Mouse (Mus musculus): ENCODE measurements around the gene Sbk1.
"Not testable (repeated sequence)": the region's sequence is repeated elsewhere in the genome, so short reads cannot be mapped to it uniquely, and the experiment has no call there.

Gene Sbk1

DNA sequence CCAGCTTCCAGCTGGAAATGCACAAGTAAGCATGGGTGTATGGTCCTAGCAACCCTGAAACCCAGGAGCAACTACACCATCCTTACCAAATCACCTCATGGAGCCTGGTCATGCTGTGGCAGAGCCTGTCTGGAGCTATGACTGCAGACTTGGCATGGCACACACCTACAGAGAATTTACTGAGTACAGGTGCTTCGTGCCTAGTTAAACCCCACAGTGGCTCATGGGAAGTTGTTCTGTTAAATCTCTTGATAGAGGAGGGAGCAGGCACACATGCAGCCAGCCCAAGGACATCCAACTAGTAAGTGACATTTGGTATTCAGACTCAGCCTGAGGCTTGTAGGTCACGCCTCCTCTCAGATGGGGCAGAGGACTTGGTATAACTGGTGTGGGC is 15.7 kb downstream of the Sbk1 start:
- no peak for DNase-seq

GRCm38 (mm10) chr7:126288571-126289091 is 16.2 kb downstream of the Sbk1 start:
- DNase-seq: no peak

DNA sequence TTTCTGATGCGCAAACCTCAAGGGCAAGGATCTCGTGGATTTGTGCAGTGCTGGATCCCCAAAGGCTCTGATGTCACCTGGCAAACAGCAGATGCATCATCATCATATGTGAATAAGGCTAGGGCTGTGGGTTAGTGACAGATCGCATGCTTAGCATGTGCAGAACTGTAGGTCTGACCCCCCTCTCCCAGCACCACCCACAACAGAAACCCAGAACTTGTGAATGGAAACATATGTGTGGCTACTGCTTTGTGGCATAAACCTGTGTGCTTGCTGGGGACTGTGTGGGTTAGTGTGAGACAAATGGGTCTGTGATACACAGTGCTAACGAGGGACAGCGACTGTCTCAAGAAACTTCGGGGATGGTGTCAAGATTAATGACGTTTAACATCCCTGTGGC is 17.0 kb downstream of the Sbk1 start:
- no peak for DNase-seq

DNA sequence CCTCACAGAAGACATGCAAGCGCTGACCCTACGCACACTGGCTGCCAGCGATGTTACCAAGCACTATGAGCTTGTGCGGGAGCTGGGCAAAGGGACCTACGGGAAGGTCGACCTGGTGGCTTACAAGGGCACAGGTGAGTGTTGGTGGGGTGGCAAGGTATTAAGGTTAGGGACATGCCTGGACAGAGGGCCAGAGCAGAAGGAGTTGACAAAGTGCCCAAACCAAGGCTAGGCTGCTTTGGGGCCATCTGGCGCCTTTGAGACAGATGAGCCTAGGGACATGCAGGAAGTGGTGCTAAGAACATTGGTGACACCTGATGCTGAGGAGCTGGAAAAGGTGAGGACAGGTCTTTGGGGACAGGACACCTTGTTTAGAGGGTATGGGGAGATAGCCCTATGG is 17.5 kb downstream of the Sbk1 start:
- DNase-seq: no peak

- DNase-seq: no peak
Observed at GRCm38 (mm10) chr7:126291681-126292545, 19.5 kb downstream of the Sbk1 start.

- DNase-seq: no peak
Observed at GRCm38 (mm10) chr7:126293091-126293490, 20.7 kb downstream of the Sbk1 start.

DNA sequence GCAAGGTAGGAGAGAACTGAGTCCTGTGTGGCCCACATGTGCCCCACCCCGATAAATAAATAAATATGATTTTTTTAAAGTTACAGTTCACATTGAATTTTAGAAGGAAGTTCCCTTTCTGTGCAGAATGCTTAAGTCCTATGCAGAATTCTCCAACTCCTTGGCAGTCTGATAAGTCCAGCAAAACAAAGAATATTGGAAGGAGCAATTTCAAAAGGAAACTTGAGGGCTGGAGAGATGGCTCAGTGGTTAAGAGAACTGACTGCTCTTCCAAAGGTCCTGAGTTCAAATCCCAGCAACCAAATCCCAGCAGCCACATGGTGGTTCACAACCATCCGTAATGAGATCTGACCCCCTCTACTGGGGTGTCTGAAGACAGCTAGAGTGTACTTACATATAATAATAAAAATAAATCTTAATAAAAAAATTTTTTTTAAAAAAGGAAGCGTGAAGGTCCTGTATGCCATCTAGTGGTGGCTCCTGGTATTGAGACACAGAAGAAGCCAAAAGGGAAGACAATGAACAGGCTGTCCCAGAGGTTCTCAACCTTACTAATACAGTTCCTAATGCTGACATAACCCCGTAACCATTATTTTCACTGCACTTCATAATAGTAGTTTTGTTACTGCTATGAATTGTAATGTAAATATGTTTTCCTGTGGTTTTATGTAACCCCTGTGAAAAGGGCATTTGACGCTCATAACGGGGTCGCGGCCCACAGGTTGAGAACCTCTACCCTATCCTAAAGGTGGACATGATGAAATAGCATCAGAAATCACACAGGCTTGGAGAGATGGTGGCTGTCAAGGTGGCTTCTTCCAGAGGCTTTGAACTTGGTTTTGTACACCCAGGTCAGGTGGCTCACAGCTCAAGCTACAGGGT is 25.4 kb downstream of the Sbk1 start:
- DNase-seq: peak; percentile 57

DNA sequence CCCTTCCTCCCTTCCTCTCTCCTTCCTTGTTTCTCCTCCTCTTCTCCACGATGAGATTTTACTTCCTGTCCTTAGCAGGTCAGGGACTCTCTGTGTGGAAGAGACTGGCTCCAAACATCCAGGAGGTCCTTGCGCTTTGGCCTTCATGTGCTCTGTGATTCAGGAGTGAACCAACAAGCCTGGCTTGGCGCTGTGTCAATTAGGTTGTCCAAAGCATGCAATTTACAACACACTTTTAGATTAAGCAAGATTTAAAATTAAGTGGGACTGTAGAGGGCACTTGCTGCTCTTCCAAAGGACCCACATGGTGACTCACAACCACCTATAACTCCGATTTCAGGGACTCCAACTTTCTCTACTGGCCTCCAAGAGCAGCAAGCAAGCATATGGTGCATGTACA is 26.4 kb downstream of the Sbk1 start:
- no peak for DNase-seq

DNA sequence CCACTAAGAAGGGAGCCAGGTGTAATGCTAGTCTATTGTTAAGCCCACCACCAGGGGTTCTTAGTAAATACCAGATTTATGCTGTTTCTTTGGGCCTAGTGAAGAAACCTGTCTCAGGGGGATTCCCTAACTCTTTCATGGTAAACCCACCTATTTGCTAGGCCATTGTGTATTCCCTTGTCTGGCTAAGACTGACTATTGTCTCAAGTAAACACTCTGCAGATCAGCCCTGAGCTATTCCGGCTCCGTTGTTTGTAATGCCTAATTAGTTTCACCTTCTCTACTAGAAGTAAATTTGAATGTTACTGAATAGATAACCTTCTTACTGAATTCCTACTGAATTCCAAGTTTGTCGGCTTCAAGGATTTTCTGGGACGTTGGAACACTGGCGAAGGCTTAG is 29.4 kb downstream of the Sbk1 start:
- not testable (repeated sequence) for DNase-seq

DNA sequence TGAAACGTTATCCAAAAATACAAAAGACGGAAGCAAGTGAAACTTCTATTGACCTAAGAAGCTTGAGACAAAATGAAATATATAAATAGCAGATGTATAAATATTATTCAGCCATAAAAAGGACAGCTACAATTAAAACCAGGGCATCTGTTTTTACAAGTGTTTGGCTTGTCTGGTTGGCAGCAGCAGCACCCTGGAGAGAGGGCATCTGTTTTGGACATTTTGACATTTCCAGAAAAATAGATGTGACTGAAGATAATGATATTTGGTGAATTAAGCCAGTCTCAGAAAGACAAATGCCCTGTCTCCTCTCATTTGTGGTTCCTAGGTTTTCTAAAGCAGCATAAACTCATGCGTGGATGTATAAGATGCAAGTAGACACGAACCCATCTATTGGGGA is 39.4 kb downstream of the Sbk1 start:
- DNase-seq: no peak

DNA sequence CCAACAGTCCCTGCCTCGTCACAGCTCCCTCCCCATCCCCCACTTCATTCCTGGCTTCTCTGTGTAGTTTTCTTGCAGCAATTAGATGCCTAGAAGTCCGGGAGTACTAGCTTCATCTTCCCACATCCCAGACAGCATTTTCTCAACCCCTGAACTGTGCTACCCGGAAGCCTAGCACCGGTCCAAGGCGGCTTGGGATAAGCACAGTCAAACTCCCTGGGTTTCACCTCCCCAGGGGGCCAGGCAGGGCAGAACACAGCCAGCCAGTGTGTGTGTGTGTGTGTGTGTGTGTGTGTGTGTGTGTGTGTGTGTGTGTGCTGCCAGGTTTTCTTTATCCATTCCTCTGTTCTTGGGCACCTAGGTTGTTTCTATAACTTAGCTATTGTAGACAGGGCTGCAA is 40.9 kb downstream of the Sbk1 start:
- no peak for DNase-seq

DNA sequence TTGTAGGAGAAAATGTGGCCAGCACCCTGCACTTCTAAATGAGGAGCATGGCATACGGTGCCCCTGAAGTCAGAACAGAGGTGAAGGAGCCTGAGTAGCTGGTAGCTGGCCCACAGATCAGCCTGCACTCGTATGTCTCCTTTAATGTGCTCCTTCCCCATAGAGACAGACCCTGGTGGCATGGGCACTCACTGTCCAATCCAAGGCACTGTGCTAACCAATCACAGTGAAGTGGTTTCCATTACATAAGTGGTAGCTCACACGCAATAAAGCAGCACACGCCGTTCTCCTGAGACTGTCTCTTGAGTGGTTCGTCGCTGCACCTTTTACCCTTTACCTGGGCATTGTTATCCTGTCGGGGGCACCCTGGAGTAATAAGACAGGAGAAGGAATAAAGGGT is 41.9 kb downstream of the Sbk1 start:
- DNase-seq: no peak

DNA sequence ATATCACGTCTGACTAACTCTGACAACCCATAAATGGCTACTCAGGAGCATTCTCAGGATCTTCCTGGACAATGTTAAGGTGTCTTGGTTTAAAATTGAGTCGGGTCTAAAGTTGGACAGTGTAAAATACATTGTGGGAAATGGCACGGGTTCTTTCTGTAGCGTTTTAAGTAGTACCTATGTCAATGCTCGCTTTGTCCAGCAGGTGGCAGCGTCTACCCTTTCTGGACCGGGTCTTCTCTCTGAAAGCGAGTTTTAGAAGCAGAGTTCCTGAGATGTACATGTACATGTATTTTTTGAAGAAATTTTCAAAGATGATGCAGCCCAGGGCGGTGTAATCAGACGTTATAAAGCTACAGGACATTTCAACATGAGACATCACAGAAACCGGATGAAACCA is 51.3 kb downstream of the Sbk1 start:
- peak; percentile 90 for DNase-seq

- DNase-seq: no peak
Observed at GRCm38 (mm10) chr7:126324791-126325190, 52.4 kb downstream of the Sbk1 start.

DNA sequence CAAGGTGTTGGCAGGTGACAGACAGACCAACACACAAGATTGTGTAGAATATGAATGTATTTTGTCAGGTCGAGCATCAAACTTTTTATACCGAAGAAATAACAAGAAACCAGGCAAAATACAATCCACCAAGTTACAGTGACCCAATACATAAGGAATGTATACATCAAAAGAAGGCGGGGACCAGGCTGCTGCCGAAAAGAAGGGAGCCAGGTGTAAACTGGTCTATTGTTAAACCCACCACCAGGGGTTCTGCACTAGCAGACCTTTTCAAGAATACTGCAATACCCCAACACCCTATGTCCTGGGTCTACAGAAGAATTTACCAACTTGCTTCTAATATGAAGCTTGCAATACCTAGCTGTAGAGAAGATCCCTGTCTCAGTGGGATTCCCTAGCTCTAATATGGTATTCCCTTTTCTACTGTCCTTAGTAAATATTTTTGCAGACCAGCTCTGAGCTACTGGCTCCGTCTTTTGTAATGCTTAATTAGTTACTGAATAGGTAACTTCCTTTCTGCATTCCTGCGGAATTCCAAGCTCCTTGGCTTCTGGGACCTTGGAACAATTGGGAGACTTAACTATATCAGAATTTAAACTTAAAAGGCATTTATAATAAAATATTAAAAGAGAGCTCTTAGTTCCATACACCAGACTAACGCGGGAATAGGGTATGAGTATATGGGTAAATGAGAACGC is 53.3 kb downstream of the Sbk1 start:
- DNase-seq: not testable (repeated sequence)

- not testable (repeated sequence) for DNase-seq
Observed at GRCm38 (mm10) chr7:126328848-126329247, 56.4 kb downstream of the Sbk1 start.

DNA sequence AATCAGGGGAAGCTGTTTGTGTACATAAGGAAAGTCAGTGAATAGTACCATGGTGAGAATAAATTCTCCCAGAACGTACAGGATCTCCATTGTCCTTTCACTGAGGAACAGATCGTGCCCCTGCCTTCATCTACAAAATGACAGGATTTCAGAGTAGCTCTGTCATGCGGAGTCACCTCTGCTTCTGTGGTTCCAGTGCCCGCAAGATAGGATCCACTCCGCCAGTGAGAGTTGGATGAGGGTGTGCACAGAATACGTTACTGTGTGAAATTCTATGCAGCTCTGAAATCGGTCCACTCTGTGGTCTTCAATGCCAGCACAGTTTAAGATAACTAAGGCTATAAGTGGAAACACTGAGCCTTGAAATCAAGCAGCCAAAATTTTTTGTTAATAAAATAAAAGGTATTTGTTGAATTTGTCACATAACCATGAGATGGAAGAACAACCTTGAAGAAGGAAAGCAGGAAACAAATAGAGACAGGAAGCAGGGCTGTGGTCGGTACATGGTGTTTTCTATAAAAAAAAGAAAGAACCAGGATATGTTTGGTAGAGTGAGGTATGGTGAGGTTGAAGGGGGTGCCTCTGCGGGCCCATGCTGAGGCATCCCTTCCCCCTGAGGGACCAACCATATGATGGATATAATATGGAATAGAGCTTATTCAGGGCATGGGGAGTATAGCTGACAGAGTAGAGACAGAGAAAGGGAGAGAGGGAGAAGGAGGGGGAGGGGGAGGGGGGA is 57.7 kb downstream of the Sbk1 start:
- no peak for DNase-seq

GRCm38 (mm10) chr7:126330693-126331092 is 58.3 kb downstream of the Sbk1 start:
- no peak for DNase-seq

GRCm38 (mm10) chr7:126332691-126333090 is 60.3 kb downstream of the Sbk1 start:
- DNase-seq: no peak

DNA sequence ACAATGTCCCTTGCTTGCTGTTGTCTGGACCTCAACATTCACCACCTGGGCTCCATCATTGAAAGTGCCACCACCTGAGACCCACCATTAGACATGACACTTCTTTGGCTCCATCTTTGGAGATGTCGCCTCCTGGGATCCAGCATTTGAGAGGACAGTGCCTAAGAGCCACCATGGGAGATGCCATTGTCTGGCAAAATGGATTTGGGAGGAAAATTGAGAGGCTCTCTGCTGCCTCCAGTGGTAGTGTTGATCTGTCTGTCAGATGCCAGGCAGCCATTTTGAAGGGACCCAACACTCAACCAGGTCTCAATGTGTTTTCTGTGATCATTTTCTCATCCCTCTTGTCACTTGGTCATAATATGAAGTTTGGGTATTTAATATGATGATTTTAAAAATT is 63.1 kb downstream of the Sbk1 start:
- no peak for DNase-seq

- DNase-seq: no peak
Observed at GRCm38 (mm10) chr7:126338906-126339305, 66.5 kb downstream of the Sbk1 start.

GRCm38 (mm10) chr7:126339521-126339971 is 67.1 kb downstream of the Sbk1 start:
- DNase-seq: no peak
